Mouse (Mus musculus) forebrain, embryonic 14.5 days (tissue): Measurements from ENCODE around the gene Nudt14. TPM values are rescaled to one million over a fixed set of nuclear protein-coding genes. Genes with fewer than 3 reads are reported as not detected.

ENCODE experiments used
- ATAC-seq: fragments of 200-750 bp; cut with Nextera tagmentation; 2 replicates; pipeline ENCODE4 v1.8.0; 2017; ENCODE audit warnings: mild to moderate bottlenecking, moderate library complexity
- DNase-seq: peaks from one replicate; pipeline ENCODE4 v3.0.0-alpha.2; 2015; ENCODE audit warnings: low spot score
- H3K27ac ChIP-seq: fragments of 300-500 bp; sonication (generic); 2 replicates; pipeline ENCODE4 v1.5.1; 2014; ENCODE audit warnings: low read depth, mild to moderate bottlenecking, control low read depth, low read length, moderate library complexity
- H3K27me3 ChIP-seq: fragments of 300-500 bp; sonication (generic); replicated peaks from 2 replicates; pipeline ENCODE4 v1.6.1; 2014; ENCODE audit warnings: low read length, control low read depth, mixed read lengths; ENCODE audit not compliant: control insufficient read depth, insufficient read depth
- H3K36me3 ChIP-seq: fragments of 300-500 bp; sonication (generic); 2 replicates; pipeline ENCODE4 v1.6.1; 2014; ENCODE audit warnings: low read length, control low read depth; ENCODE audit not compliant: control insufficient read depth, insufficient read depth
- H3K4me1 ChIP-seq: fragments of 300-500 bp; sonication (generic); 2 replicates; pipeline ENCODE4 v1.6.1; 2014; ENCODE audit warnings: antibody characterized with exemption, low read length, control low read depth; ENCODE audit not compliant: control insufficient read depth, insufficient read depth
- H3K4me2 ChIP-seq: fragments of 300-500 bp; sonication (generic); 2 replicates; pipeline ENCODE4 v1.6.1; 2014; ENCODE audit warnings: mild to moderate bottlenecking, control low read depth, low read length
- H3K4me3 ChIP-seq: fragments of 300-500 bp; sonication (generic); 2 replicates; pipeline ENCODE4 v1.5.1; 2014; ENCODE audit warnings: low read depth, low read length, control low read depth
- H3K9ac ChIP-seq: fragments of 300-500 bp; sonication (generic); 2 replicates; pipeline ENCODE4 v1.6.1; 2014; ENCODE audit warnings: mild to moderate bottlenecking, low read length, control low read depth, moderate library complexity
- H3K9me3 ChIP-seq: fragments of 300-500 bp; sonication (generic); replicated peaks from 2 replicates; pipeline ENCODE4 v1.6.1; 2016; ENCODE audit warnings: low read length, control low read depth, mixed read lengths; ENCODE audit not compliant: control insufficient read depth
- WGBS: fragments of 180-500 bp; shearing (Covaris S2); extraction: QIAGEN DNeasy Blood & Tissue Kit; methylation state at CpG from one replicate; pipeline ENCODE4 v1.1.7; 2014; 5-methylcytosine and 5-hydroxymethylcytosine counted together
- polyA plus RNA-seq: library from polyadenylated mRNA; unstranded; fragments of >200 nt; fragmentation: Nextera tagmentation; extraction: Ambion mirVana; gene quantifications from 2 replicates; pipeline ENCODE4 v1.2.1, GENCODE M21; 2014

Gene Nudt14
- polyA plus RNA-seq, 1 experiment from 2014 or later, result 75.9 TPM

GRCm38 (mm10) chr12:112974736-112975135 lies 32.8 kb upstream of the Nudt14 start:
- WGBS, result 92% methylated on average over 9 of the region's 9 CpGs
- ATAC-seq (no peak), DNase-seq (no peak)
- Histone ChIP-seq H3K9ac (no peak overlapping the region), H3K4me2 (no peak overlapping the region), H3K9me3 (no peaks in the 10 kb centered on the region), H3K27ac (no peak overlapping the region), H3K4me3 (no peak overlapping the region), H3K36me3 (peaks cover 77% of the 10 kb centered on the region), H3K27me3 (no peaks in the 10 kb centered on the region), H3K4me1 (peaks cover 5% of the 10 kb centered on the region)

GRCm38 (mm10) chr12:112969616-112970015 lies 27.7 kb upstream of the Nudt14 start:
- Histone ChIP-seq H3K9me3 (no peaks in the 10 kb centered on the region), H3K4me2 (no peak overlapping the region), H3K4me3 (no peak overlapping the region), H3K9ac (no peak overlapping the region), H3K27ac (no peak overlapping the region), H3K27me3 (no peaks in the 10 kb centered on the region), H3K4me1 (no peaks in the 10 kb centered on the region), H3K36me3 (peaks cover 98% of the 10 kb centered on the region)
- DNase-seq (no peak), ATAC-seq (no peak)
- WGBS, result 90% methylated on average over 6 of the region's 6 CpGs

DNA sequence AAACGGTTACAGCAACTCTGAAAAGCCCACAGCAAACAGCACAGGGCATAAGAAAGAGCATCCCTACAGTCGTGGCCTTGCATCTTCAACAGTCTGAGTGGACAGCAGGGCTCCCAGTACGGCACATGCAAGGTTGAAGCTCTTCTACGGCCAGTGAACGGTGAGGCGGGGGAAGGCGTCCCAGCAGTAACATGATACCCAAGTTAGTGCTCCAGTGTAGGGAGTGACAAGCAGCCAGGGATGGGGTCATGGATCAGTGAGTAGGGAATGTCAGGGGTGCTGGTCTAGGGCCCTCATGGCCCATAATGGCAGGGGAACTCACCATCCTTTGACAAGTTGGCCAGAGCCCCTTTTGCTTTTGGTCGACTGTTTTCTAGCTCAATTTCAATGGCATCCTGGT lies 27.0 kb upstream of the Nudt14 start:
- DNase-seq (no peak), ATAC-seq (no peak)
- Histone ChIP-seq H3K27ac (no peak overlapping the region), H3K9me3 (no peaks in the 10 kb centered on the region), H3K4me3 (no peak overlapping the region), H3K27me3 (no peaks in the 10 kb centered on the region), H3K36me3 (peaks cover 98% of the 10 kb centered on the region), H3K9ac (no peak overlapping the region), H3K4me2 (no peak overlapping the region), H3K4me1 (no peaks in the 10 kb centered on the region)
- 88% methylated on average over 8 of the region's 8 CpGs for WGBS

DNA sequence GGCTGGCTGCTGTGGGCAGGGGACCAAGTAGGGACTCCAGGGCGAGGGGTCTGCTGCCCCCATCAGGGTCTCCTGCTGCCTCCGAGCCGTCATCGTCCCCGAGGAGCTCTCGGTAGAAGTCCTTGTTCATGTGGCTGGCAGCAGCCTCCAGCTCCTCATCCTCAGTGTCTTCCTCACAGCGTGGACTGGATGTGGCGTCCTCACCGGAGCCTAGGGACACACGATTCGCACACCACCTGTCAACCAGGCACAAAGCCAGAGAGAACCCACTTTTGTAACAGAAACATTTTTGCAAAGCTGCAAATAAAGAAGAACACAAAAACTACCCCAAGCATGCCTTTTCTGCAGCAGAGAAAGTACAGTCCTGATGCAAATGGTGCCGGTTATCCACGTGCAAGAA lies 23.9 kb upstream of the Nudt14 start:
- Histone ChIP-seq H3K36me3 (peaks cover 98% of the 10 kb centered on the region), H3K9ac (no peak overlapping the region), H3K4me2 (no peak overlapping the region), H3K4me3 (no peak overlapping the region), H3K27me3 (no peaks in the 10 kb centered on the region), H3K4me1 (no peaks in the 10 kb centered on the region), H3K9me3 (no peaks in the 10 kb centered on the region), H3K27ac (no peak overlapping the region)
- 89% methylated on average over 13 of the region's 13 CpGs for WGBS
- DNase-seq (no peak), ATAC-seq (no peak)

DNA sequence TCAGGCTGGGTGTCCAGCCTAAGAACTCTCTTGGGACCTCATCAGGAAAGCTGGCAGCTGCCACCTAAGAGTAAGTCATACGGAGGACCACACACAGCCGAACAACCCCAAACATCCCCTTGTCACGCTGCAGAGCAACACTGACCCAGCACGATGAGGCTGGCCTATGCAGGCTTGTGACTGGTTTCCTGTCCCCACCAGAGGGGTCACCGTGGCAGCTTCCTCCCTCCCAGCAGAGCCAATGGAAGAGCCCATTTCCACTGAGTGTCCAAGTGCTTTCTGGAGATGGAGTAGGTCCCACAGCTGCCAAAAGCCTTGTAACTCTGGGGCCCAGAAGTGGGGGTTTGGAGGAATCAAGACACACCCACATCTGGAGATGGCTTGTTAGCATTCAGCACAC lies 19.9 kb upstream of the Nudt14 start:
- no peak for ATAC-seq
- no peaks in the 10 kb centered on the region for H3K9me3 ChIP-seq
- WGBS, result 90% methylated on average over 5 of the region's 5 CpGs
- no peaks in the 10 kb centered on the region for H3K4me1 ChIP-seq
- H3K4me2 ChIP-seq, result no peak overlapping the region
- peaks cover 81% of the 10 kb centered on the region for H3K36me3 ChIP-seq
- no peak overlapping the region for H3K27ac ChIP-seq
- no peak overlapping the region for H3K9ac ChIP-seq
- H3K27me3 ChIP-seq, result no peaks in the 10 kb centered on the region
- no peak overlapping the region for H3K4me3 ChIP-seq
- DNase-seq, result no peak

- DNase-seq, result no peak
- H3K4me3 ChIP-seq, result no peak overlapping the region
- no peaks in the 10 kb centered on the region for H3K4me1 ChIP-seq
- no peaks in the 10 kb centered on the region for H3K9me3 ChIP-seq
- H3K4me2 ChIP-seq, result no peak overlapping the region
- H3K27ac ChIP-seq, result no peak overlapping the region
- H3K9ac ChIP-seq, result no peak overlapping the region
- no peak for ATAC-seq
- WGBS, result 77% methylated on average over 7 of the region's 7 CpGs
- H3K27me3 ChIP-seq, result no peaks in the 10 kb centered on the region
- peaks cover 76% of the 10 kb centered on the region for H3K36me3 ChIP-seq
Measured at GRCm38 (mm10) chr12:112961428-112961827, 19.5 kb upstream of the Nudt14 start.

DNA sequence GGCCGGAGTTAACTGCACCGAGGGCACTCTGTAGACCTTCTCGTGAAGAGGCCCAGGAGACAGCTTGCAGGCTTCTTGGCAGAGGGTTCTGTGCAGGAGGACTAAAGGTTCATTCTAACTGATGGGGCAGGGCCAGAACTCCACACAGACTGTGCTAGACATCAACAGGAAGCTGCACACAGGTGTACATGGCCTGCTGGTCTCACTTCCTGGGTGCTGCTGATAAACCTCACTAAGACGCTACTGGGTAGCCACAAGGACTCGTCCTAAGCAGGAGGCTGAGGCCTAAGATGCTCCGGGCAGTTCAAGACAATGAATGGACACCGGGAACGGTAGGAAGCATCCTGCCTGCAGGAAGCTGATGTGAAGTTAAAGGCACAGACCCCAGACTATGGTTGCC lies 17.5 kb upstream of the Nudt14 start:
- Histone ChIP-seq H3K4me1 (no peaks in the 10 kb centered on the region), H3K4me3 (no peak overlapping the region), H3K27ac (no peak overlapping the region), H3K36me3 (peaks cover 58% of the 10 kb centered on the region), H3K27me3 (no peaks in the 10 kb centered on the region), H3K9me3 (no peaks in the 10 kb centered on the region), H3K9ac (no peak overlapping the region), H3K4me2 (no peak overlapping the region)
- whole genome bisulfite sequencing, result 89% methylated on average over 8 of the region's 8 CpGs
- DNase-seq, result no peak
- ATAC-seq, result no peak

DNA sequence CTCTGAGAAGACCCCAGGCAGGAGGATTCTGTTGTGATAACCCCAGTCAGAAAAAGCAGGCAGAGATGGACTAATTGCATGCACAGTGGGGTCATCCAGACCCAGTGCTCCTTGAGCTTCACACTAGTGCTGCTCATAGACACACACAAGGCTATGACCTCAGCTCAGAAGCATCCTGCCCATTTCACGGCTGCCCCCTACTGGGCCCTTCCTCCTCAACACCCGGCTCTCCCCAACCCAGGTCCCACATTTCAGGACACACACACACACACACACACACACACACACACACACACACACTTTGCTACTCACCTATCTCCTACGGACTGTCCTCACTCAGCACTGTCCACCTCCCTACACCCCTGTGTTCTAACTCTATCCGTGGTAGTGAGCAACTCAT lies 16.4 kb upstream of the Nudt14 start:
- Histone ChIP-seq H3K36me3 (peaks cover 47% of the 10 kb centered on the region), H3K9me3 (no peaks in the 10 kb centered on the region), H3K27me3 (no peaks in the 10 kb centered on the region), H3K4me3 (no peak overlapping the region), H3K4me1 (no peaks in the 10 kb centered on the region), H3K27ac (no peak overlapping the region), H3K4me2 (no peak overlapping the region), H3K9ac (no peak overlapping the region)
- peak; percentile 29; the same call in 1 of the 2 replicates for ATAC-seq
- 34% methylated on average over 4 of the region's 4 CpGs for WGBS
- no peak for DNase-seq

GRCm38 (mm10) chr12:112955800-112956199 lies 13.9 kb upstream of the Nudt14 start:
- 41% methylated on average over 4 of the region's 4 CpGs for WGBS
- peak; percentile 53 for ATAC-seq

More at GRCm38 (mm10) chr12:112955800-112956199, 13.9 kb upstream of the Nudt14 start:
- DNase-seq, result peak; percentile 60
- peaks cover 22% of the 10 kb centered on the region for H3K36me3 ChIP-seq
- H3K4me2 ChIP-seq, result no peak overlapping the region
- H3K27ac ChIP-seq, result no peak overlapping the region
- H3K27me3 ChIP-seq, result no peaks in the 10 kb centered on the region
- no peak overlapping the region for H3K4me3 ChIP-seq
- peaks cover 5% of the 10 kb centered on the region for H3K4me1 ChIP-seq
- H3K9ac ChIP-seq, result no peak overlapping the region
- H3K9me3 ChIP-seq, result no peaks in the 10 kb centered on the region
